Mouse (Mus musculus) forebrain, embryonic 13.5 days (tissue): ENCODE data around the gene Slc22a23. TPM values are rescaled to one million over a fixed set of nuclear protein-coding genes. Genes with fewer than 3 reads are reported as not detected.

Experiments
- ATAC-seq: fragments of 200-750 bp; cut with Nextera tagmentation; 2 replicates; pipeline ENCODE4 v1.8.0; 2017
- H3K27ac ChIP-seq: fragments of 300-500 bp; sonication (generic); 2 replicates; pipeline ENCODE4 v1.5.1; 2015; ENCODE audit warnings: inconsistent platforms, mild to moderate bottlenecking, moderate library complexity
- H3K27me3 ChIP-seq: fragments of 300-500 bp; sonication (generic); 2 replicates; pipeline ENCODE4 v1.6.1; 2015; ENCODE audit warnings: mild to moderate bottlenecking, inconsistent platforms
- H3K36me3 ChIP-seq: fragments of 300-500 bp; sonication (generic); 2 replicates; pipeline ENCODE4 v1.6.1; 2015; ENCODE audit warnings: mild to moderate bottlenecking, inconsistent platforms; ENCODE audit not compliant: poor library complexity, severe bottlenecking
- H3K4me1 ChIP-seq: fragments of 300-500 bp; sonication (generic); 2 replicates; pipeline ENCODE4 v1.6.1; 2015; ENCODE audit warnings: inconsistent platforms
- H3K4me2 ChIP-seq: fragments of 300-500 bp; sonication (generic); 2 replicates; pipeline ENCODE4 v1.6.1; 2015; ENCODE audit warnings: inconsistent platforms, mild to moderate bottlenecking, moderate library complexity
- H3K4me3 ChIP-seq: fragments of 300-500 bp; sonication (generic); 2 replicates; pipeline ENCODE4 v1.5.1; 2015; ENCODE audit warnings: mild to moderate bottlenecking, inconsistent platforms
- H3K9ac ChIP-seq: fragments of 300-500 bp; sonication (generic); 2 replicates; pipeline ENCODE4 v1.6.1; 2015; ENCODE audit warnings: mild to moderate bottlenecking, inconsistent platforms
- H3K9me3 ChIP-seq: fragments of 300-500 bp; sonication (generic); replicated peaks from 2 replicates; pipeline ENCODE4 v1.6.1; 2016; ENCODE audit warnings: inconsistent platforms
- WGBS: fragments of 180-500 bp; shearing (Covaris S2); methylation state at CpG from one replicate; pipeline ENCODE4 v1.1.7; 2015; 5-methylcytosine and 5-hydroxymethylcytosine counted together
- polyA plus RNA-seq: library from polyadenylated mRNA; unstranded; fragments of >200 nt; fragmentation: Nextera tagmentation; extraction: Ambion mirVana; gene quantifications from 2 replicates; pipeline ENCODE4 v1.2.1, GENCODE M21; 2015

Slc22a23 gene
- polyA plus RNA-seq, 1 experiment from 2014 or later = 10.2 TPM

GRCm38 (mm10) chr13:34150271-34151027, 194.5 kb downstream of the Slc22a23 start:
- 9% methylated on average over 19 of the region's 19 CpGs for WGBS
- peak overlapping the region; percentile 61 for H3K4me2 ChIP-seq
- H3K4me1 ChIP-seq = peaks cover 64% of the 10 kb centered on the region
- no peaks in the 10 kb centered on the region for H3K27me3 ChIP-seq
- ATAC-seq = no peak
- peak overlapping the region; percentile 23 for H3K4me3 ChIP-seq
- no peaks in the 10 kb centered on the region for H3K9me3 ChIP-seq
- no peaks in the 10 kb centered on the region for H3K36me3 ChIP-seq
- peak overlapping the region; percentile 98 for H3K27ac ChIP-seq
- peak overlapping the region; percentile 74 for H3K9ac ChIP-seq

GRCm38 (mm10) chr13:34149463-34150176, 195.4 kb downstream of the Slc22a23 start:
- Histone ChIP-seq H3K4me2 (peak overlapping the region; percentile 61), H3K9me3 (no peaks in the 10 kb centered on the region), H3K27me3 (no peaks in the 10 kb centered on the region), H3K4me1 (peaks cover 62% of the 10 kb centered on the region), H3K36me3 (no peaks in the 10 kb centered on the region), H3K9ac (peak overlapping the region; percentile 74), H3K27ac (peak overlapping the region; percentile 98), H3K4me3 (peak overlapping the region; percentile 36)
- ATAC-seq = no peak
- WGBS = 42% methylated on average over 5 of the region's 5 CpGs

- H3K4me2 ChIP-seq = peak overlapping the region; percentile 61
- peak overlapping the region; percentile 74 for H3K9ac ChIP-seq
- peaks cover 55% of the 10 kb centered on the region for H3K4me1 ChIP-seq
- peak overlapping the region; percentile 36 for H3K4me3 ChIP-seq
- H3K36me3 ChIP-seq = no peaks in the 10 kb centered on the region
- no peaks in the 10 kb centered on the region for H3K27me3 ChIP-seq
- H3K9me3 ChIP-seq = no peaks in the 10 kb centered on the region
- H3K27ac ChIP-seq = peak overlapping the region; percentile 98
- under 1% methylated on average over 23 of the region's 23 CpGs for WGBS
- ATAC-seq = peak; percentile 86
Measured at GRCm38 (mm10) chr13:34148767-34149392, 196.1 kb downstream of the Slc22a23 start.

GRCm38 (mm10) chr13:34148181-34148580, 196.8 kb downstream of the Slc22a23 start:
- Histone ChIP-seq H3K4me1 (peaks cover 48% of the 10 kb centered on the region), H3K4me2 (peak overlapping the region; percentile 61), H3K36me3 (no peaks in the 10 kb centered on the region), H3K9ac (peak overlapping the region; percentile 74), H3K4me3 (peak overlapping the region; percentile 36), H3K9me3 (no peaks in the 10 kb centered on the region), H3K27ac (peak overlapping the region; percentile 98), H3K27me3 (no peaks in the 10 kb centered on the region)
- no peak; the same call in 1 of the 2 replicates for ATAC-seq
- 24% methylated on average over 3 of the region's 3 CpGs for WGBS

GRCm38 (mm10) chr13:34146916-34147315, 198.1 kb downstream of the Slc22a23 start:
- Histone ChIP-seq H3K27ac (peak overlapping the region; percentile 98), H3K27me3 (no peaks in the 10 kb centered on the region), H3K9me3 (no peaks in the 10 kb centered on the region), H3K9ac (no peak overlapping the region), H3K4me3 (no peak overlapping the region), H3K4me2 (no peak overlapping the region), H3K36me3 (no peaks in the 10 kb centered on the region), H3K4me1 (peaks cover 40% of the 10 kb centered on the region)
- WGBS = 60% methylated on average over 3 of the region's 3 CpGs
- ATAC-seq = no peak

- H3K4me2 ChIP-seq = no peak overlapping the region
- no peak overlapping the region for H3K27ac ChIP-seq
- peaks cover 16% of the 10 kb centered on the region for H3K4me1 ChIP-seq
- WGBS = 83% methylated on average over 5 of the region's 5 CpGs
- no peak overlapping the region for H3K4me3 ChIP-seq
- H3K9ac ChIP-seq = no peak overlapping the region
- H3K27me3 ChIP-seq = no peaks in the 10 kb centered on the region
- no peak for ATAC-seq
- H3K9me3 ChIP-seq = no peaks in the 10 kb centered on the region
- H3K36me3 ChIP-seq = no peaks in the 10 kb centered on the region
Measured at GRCm38 (mm10) chr13:34143389-34143788, 201.6 kb downstream of the Slc22a23 start.

- Histone ChIP-seq H3K36me3 (no peaks in the 10 kb centered on the region), H3K9me3 (no peaks in the 10 kb centered on the region), H3K4me3 (no peak overlapping the region), H3K4me2 (no peak overlapping the region), H3K27ac (peak overlapping the region; percentile 100), H3K4me1 (peaks cover 48% of the 10 kb centered on the region), H3K27me3 (no peaks in the 10 kb centered on the region), H3K9ac (no peak overlapping the region)
- ATAC-seq = peak; percentile 48
- WGBS = 47% methylated on average over 7 of the region's 7 CpGs
Measured at GRCm38 (mm10) chr13:34136605-34137004, 208.4 kb downstream of the Slc22a23 start.

GRCm38 (mm10) chr13:34134276-34134675, 210.7 kb downstream of the Slc22a23 start:
- Histone ChIP-seq H3K9me3 (no peaks in the 10 kb centered on the region), H3K4me3 (peak overlapping the region; percentile 10; the same call in 1 of the 2 replicates), H3K27me3 (no peaks in the 10 kb centered on the region), H3K27ac (peak overlapping the region; percentile 100), H3K36me3 (no peaks in the 10 kb centered on the region), H3K4me2 (peak overlapping the region; percentile 83), H3K9ac (peak overlapping the region; percentile 99), H3K4me1 (peaks cover 52% of the 10 kb centered on the region)
- ATAC-seq = no peak
- WGBS = 17% methylated on average over 7 of the region's 7 CpGs

- Histone ChIP-seq H3K9me3 (no peaks in the 10 kb centered on the region), H3K36me3 (peaks cover 5% of the 10 kb centered on the region; the same call in 1 of the 2 replicates), H3K9ac (peak overlapping the region; percentile 99), H3K27ac (peak overlapping the region; percentile 100), H3K4me3 (peak overlapping the region; percentile 85), H3K4me2 (peak overlapping the region; percentile 83), H3K27me3 (no peaks in the 10 kb centered on the region), H3K4me1 (peaks cover 56% of the 10 kb centered on the region)
- no peak for ATAC-seq
- 2% methylated on average over 15 of the region's 15 CpGs for WGBS
Measured at GRCm38 (mm10) chr13:34133326-34134071, 211.5 kb downstream of the Slc22a23 start.

- Histone ChIP-seq H3K9ac (peak overlapping the region; percentile 99), H3K27ac (peak overlapping the region; percentile 100), H3K27me3 (no peaks in the 10 kb centered on the region), H3K9me3 (no peaks in the 10 kb centered on the region), H3K4me1 (peaks cover 60% of the 10 kb centered on the region), H3K4me3 (peak overlapping the region; percentile 85), H3K36me3 (peaks cover 9% of the 10 kb centered on the region), H3K4me2 (peak overlapping the region; percentile 83)
- no peak for ATAC-seq
- 2% methylated on average over 6 of the region's 6 CpGs for WGBS
Measured at GRCm38 (mm10) chr13:34132875-34133274, 212.1 kb downstream of the Slc22a23 start.

- Histone ChIP-seq H3K4me3 (peak overlapping the region; percentile 85), H3K9ac (peak overlapping the region; percentile 99), H3K27me3 (no peaks in the 10 kb centered on the region), H3K27ac (peak overlapping the region; percentile 100), H3K4me1 (peaks cover 60% of the 10 kb centered on the region), H3K36me3 (peaks cover 11% of the 10 kb centered on the region), H3K9me3 (no peaks in the 10 kb centered on the region), H3K4me2 (peak overlapping the region; percentile 83)
- ATAC-seq = no peak
- under 1% methylated on average over 15 of the region's 15 CpGs for WGBS
Measured at GRCm38 (mm10) chr13:34132299-34132698, 212.7 kb downstream of the Slc22a23 start.
